Mouse (Mus musculus) embryonic facial prominence, embryonic 13.5 days (tissue): Measurements from ENCODE around the gene Pigb. TPM values are rescaled to one million over a fixed set of nuclear protein-coding genes. Genes with fewer than 3 reads are reported as not detected.
A peak's percentile ranks its signal among the peaks of the same experiment; 100 is the strongest.

Source experiments
- ATAC-seq: fragments of 200-750 bp; cut with Nextera tagmentation; 2 replicates; pipeline ENCODE4 v1.8.0; 2017; ENCODE audit warnings: low read depth; ENCODE audit not compliant: insufficient number of reproducible peaks, insufficient read depth, low FRiP score, low TSS enrichment
- H3K27ac ChIP-seq: fragments of 300-500 bp; sonication (generic); 2 replicates; pipeline ENCODE4 v1.5.1; 2015; ENCODE audit warnings: moderate library complexity, mild to moderate bottlenecking, inconsistent platforms
- H3K27me3 ChIP-seq: fragments of 300-500 bp; sonication (generic); 2 replicates; pipeline ENCODE4 v1.6.1; 2015; ENCODE audit warnings: mild to moderate bottlenecking, inconsistent platforms
- H3K36me3 ChIP-seq: fragments of 300-500 bp; sonication (generic); 2 replicates; pipeline ENCODE4 v1.6.1; 2015; ENCODE audit warnings: mild to moderate bottlenecking, inconsistent platforms
- H3K4me1 ChIP-seq: fragments of 300-500 bp; sonication (generic); 2 replicates; pipeline ENCODE4 v1.6.1; 2015; ENCODE audit warnings: inconsistent platforms
- H3K4me2 ChIP-seq: fragments of 300-500 bp; sonication (generic); 2 replicates; pipeline ENCODE4 v1.6.1; 2015; ENCODE audit warnings: moderate library complexity, mild to moderate bottlenecking, inconsistent platforms
- H3K4me3 ChIP-seq: fragments of 300-500 bp; sonication (generic); 2 replicates; pipeline ENCODE4 v1.5.1; 2015; ENCODE audit warnings: mild to moderate bottlenecking, inconsistent platforms
- H3K9ac ChIP-seq: fragments of 300-500 bp; sonication (generic); 2 replicates; pipeline ENCODE4 v1.6.1; 2015; ENCODE audit warnings: mild to moderate bottlenecking, inconsistent platforms
- H3K9me3 ChIP-seq: fragments of 300-500 bp; sonication (generic); 2 replicates; pipeline ENCODE4 v1.6.1; 2016; ENCODE audit warnings: inconsistent platforms
- WGBS: fragments of 180-500 bp; shearing (Covaris S2); methylation state at CpG from one replicate; pipeline ENCODE4 v1.1.7; 2015; ENCODE audit warnings: mixed read lengths; 5-methylcytosine and 5-hydroxymethylcytosine counted together
- polyA plus RNA-seq: library from polyadenylated mRNA; unstranded; fragments of >200 nt; fragmentation: Nextera tagmentation; extraction: Ambion mirVana; gene quantifications from 2 replicates; pipeline ENCODE4 v1.2.1, GENCODE M21; 2015

The Pigb gene
- polyA plus RNA-seq, 1 experiment from 2014 or later, result 14.1 TPM

DNA sequence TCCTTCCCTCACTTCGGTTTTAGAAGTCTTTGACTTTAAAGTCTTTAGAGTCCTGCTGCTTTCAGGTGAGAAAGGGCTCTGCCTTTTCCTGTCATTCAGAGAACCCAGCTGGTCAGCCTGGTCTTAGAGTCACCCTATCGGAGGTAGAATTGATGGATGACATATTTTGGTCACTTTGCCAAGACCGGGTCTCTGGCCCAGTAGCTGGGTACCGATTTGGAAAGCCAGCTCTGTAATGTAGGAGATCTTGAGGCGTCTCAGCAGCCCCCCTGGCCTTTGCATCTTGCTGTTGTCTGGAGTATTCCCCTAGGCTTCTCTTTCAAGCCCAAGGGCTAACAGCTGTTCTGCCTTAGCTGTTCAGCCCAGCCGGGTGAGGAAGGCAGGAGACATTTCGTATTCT is 5.0 kb upstream of the Pigb start:
- 7% methylated on average over 7 of the region's 7 CpGs for WGBS
- peaks cover 27% of the 10 kb centered on the region for H3K4me1 ChIP-seq
- peak overlapping the region; percentile 94 for H3K4me2 ChIP-seq
- no peaks in the 10 kb centered on the region for H3K9me3 ChIP-seq
- H3K9ac ChIP-seq, result peak overlapping the region; percentile 76
- ATAC-seq, result no peak
- peak overlapping the region; percentile 55 for H3K4me3 ChIP-seq
- H3K27ac ChIP-seq, result no peak overlapping the region
- H3K27me3 ChIP-seq, result 0 out of 2 replicates have a peak, but pooled peaks cover 3% of the 10 kb centered on the region
- no peaks in the 10 kb centered on the region for H3K36me3 ChIP-seq

DNA sequence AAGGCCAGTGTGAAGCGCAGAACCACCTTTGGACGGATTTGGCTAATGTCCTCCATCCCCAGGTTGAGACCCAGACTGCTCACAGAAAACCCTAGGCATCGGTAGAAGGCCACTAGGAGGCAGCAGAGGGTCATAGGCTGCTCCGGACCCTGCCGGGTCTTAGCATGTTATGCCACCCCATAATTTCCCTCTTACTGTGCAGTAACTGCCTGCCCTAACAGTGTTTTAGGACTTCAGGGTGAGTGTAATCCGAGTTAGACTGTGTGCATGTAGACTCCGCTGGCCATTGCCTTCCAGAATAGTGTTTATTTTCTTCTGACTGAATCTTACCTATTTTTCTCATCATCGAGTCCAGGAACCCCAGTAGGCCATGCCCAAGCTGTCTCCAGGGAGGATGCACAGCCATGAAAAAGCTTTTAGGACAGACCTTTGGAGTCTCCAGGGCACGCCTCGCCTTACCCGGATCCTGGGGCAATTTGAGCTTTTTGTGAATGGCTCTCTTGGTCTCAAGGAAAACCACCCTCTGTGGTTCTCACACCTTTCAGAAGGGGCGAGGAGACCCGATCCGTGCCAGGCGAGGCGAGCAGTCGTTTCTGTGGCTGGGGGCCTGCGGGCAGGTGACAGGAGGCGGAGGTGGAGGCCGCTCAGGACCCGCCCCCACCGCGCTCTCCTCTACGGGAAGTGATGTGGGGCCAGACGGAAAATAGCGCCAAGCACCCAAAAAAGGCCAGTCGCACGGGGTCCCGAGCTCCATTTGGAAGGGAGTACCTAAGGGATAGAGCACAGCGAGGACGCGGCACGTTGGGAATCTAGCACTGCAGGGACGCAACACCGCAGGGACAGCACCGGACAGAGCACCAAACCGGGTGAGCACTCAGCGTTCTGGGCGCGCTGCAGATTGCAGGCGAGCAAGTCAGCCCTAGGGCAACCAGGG is 4.2 kb upstream of the Pigb start, which contains the start of gene Rab27a:
TSS of gene Rab27a (plus strand) at position 709 of the 934 bp plus-strand sequence.
- Histone ChIP-seq H3K27ac (peak within 1 kb of the TSS; percentile 41), H3K27me3 (0 out of 2 replicates have a peak, but pooled peaks cover 3% of the 10 kb centered on the region), H3K36me3 (no peaks in the 10 kb centered on the region), H3K9ac (peak within 1 kb of the TSS; percentile 76), H3K4me3 (peak within 1 kb of the TSS; percentile 55), H3K9me3 (no peaks in the 10 kb centered on the region), H3K4me1 (peaks cover 25% of the 10 kb centered on the region), H3K4me2 (peak within 1 kb of the TSS; percentile 94)
- under 1% methylated on average over 41 of the region's 41 CpGs for WGBS
- peak; percentile 63 for ATAC-seq

DNA sequence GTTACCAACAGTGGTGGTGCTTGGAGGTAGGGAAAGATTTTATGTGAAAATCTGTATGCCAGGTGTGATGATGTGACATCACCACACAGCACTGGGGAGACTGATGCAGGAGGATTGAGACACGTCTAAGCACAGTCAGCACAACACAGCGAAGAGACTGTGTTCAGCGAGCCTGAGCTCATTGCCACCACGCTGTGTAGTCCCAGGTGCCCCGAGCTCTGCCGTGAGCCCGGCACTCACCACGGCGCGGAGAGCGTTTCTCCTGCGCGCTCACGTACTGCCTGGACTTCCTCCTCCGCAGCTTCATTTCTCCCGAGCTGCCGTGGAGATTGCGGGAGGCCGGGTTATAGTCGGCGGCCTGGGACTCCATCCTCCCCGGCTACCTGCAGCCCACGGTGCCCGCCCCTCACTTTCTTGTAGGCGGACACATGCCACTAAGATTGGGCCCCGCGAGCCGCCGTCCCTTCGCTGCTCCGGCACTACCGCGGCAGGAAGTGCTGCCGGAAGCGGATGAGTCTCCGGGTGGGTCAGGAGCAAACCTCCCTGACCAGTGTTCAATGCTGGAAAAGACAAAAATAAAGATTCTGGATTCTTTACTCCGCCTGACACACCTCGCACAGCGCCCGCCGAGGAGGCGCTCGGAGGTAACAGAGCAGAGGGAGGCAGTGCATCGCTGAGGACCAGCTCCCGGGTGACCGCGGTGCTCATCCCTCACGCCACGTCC is 794 bp downstream of the Pigb start:
- WGBS, result under 1% methylated on average over 49 of the region's 49 CpGs
- peak; percentile 85 for ATAC-seq

DNA sequence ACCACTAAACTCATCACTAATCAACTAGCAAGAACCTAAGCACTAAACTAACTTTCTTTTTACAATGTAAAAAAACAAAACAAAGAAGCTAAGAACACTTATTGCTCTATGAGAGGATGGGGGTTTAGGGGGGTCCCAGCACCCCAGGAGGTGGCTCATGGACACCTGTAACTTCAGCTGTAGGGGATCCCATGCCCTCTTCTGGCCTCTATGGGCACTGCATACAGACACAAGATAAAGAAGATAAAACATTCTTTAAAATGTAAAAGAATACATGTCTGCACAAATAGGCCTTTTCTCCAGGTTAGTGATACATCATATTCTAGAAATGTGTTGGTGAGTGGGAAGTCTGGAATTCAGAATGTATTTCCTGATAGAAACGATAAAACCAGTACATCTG is 6.8 kb downstream of the Pigb start:
- H3K27me3 ChIP-seq, result no peaks in the 10 kb centered on the region
- no peak overlapping the region for H3K27ac ChIP-seq
- H3K36me3 ChIP-seq, result peaks cover 48% of the 10 kb centered on the region
- no peaks in the 10 kb centered on the region for H3K9me3 ChIP-seq
- 91% methylated on average over 1 of the region's 1 CpGs for WGBS
- ATAC-seq, result no peak
- H3K4me3 ChIP-seq, result no peak overlapping the region
- no peaks in the 10 kb centered on the region for H3K4me1 ChIP-seq
- H3K9ac ChIP-seq, result no peak overlapping the region
- no peak overlapping the region for H3K4me2 ChIP-seq

More for the DNA sequence above, 794 bp downstream of the Pigb start:
- Histone ChIP-seq H3K27me3 (no peaks in the 10 kb centered on the region), H3K27ac (peak overlapping the region; percentile 88), H3K9me3 (no peaks in the 10 kb centered on the region), H3K36me3 (peaks cover 3% of the 10 kb centered on the region; the same call in 1 of the 2 replicates), H3K9ac (peak overlapping the region; percentile 86), H3K4me2 (peak overlapping the region; percentile 87), H3K4me1 (peaks cover 17% of the 10 kb centered on the region), H3K4me3 (peak overlapping the region; percentile 86)

DNA sequence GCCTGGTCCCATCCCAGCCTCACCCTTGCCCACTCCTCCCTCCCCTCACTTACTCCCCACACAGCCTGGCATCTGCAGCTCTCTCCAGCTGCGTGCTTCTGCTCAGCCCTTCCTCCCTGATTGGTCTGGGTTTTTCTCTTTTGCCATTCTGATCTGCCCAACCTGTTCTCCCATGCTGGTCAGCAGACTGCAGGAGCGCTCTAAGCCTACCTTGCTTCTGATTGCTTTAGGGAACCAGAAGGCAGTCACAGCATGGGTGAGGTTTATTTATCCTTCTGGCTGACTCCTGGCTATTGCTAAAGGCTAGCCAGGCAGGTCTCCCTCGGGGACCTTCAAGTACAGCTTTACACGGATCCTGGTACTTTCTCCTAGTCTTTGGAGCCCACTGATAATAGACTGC is 8.8 kb downstream of the Pigb start:
- WGBS, result 76% methylated on average over 4 of the region's 4 CpGs
- H3K4me3 ChIP-seq, result no peak overlapping the region
- H3K4me1 ChIP-seq, result no peaks in the 10 kb centered on the region
- H3K36me3 ChIP-seq, result peaks cover 53% of the 10 kb centered on the region
- no peaks in the 10 kb centered on the region for H3K27me3 ChIP-seq
- no peak overlapping the region for H3K4me2 ChIP-seq
- H3K9ac ChIP-seq, result no peak overlapping the region
- H3K9me3 ChIP-seq, result no peaks in the 10 kb centered on the region
- H3K27ac ChIP-seq, result no peak overlapping the region
- ATAC-seq, result no peak

DNA sequence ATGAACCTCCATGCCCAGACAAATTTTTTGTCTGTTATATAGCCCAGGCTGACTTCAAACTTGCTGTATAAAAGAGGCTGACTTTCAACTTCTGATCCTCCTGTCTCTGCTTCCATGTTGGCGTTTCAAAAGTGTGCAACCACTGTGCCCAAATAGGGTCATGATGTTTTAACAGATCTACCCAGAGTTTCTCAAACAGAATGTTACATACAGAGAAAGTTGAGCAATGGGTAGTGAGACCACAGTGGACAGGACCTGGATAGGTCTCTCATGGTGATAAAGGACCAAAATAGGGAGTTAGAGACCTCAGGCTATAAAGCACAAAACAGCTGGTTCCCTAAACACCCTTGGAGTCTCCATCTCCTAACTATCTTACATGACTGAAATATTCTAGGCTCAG is 9.7 kb downstream of the Pigb start:
- H3K4me3 ChIP-seq, result no peak overlapping the region
- no peak overlapping the region for H3K4me2 ChIP-seq
- H3K27me3 ChIP-seq, result no peaks in the 10 kb centered on the region
- no peaks in the 10 kb centered on the region for H3K9me3 ChIP-seq
- no peaks in the 10 kb centered on the region for H3K4me1 ChIP-seq
- peaks cover 53% of the 10 kb centered on the region for H3K36me3 ChIP-seq
- ATAC-seq, result no peak
- H3K9ac ChIP-seq, result no peak overlapping the region
- WGBS, result 85% methylated on average over 1 of the region's 1 CpGs
- no peak overlapping the region for H3K27ac ChIP-seq

DNA sequence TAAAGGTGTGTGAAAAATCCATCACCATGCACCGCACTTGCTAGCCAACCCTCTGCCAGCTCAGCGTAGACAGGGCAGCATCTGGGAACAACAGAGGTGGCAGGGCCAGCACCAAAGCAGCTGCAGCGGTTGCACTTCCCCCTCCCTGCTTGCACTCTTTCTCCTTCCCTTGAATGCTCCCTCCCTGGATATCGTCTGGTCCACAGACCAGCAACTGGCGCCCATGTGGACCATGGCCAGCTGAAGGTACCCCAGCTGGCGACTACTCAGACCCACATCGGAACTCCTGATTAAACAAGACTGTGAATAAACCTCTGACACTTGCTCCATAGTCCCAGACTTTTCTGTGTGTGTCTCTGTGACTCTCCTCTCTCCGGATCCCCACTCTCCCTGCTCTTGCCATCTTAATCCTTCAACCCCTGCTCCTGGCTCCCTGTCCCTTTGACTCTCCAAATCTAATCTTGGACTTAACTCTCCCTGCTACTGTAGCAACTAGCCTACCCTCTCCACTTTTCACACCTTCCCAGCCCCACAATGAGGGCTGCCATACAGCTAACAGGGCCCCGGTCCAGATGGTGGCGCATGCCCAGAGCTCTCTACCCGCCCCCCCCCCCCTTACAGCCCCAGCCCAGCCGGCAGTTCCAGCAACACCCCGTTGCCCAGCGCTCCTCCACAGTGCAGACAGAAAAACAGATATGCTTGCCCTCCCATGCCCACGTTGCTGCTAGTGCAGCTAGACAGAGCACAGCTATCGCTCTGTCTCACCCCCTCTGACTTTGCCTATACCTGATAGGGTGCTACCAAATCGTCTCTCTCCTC is 14.2 kb downstream of the Pigb start:
- Histone ChIP-seq H3K36me3 (peaks cover 38% of the 10 kb centered on the region), H3K9me3 (no peaks in the 10 kb centered on the region), H3K27ac (no peak overlapping the region), H3K9ac (0 out of 2 replicates have a peak overlapping the region, but pooled peaks have one; percentile 27), H3K27me3 (no peaks in the 10 kb centered on the region), H3K4me3 (no peak overlapping the region), H3K4me1 (no peaks in the 10 kb centered on the region), H3K4me2 (peak overlapping the region; percentile 30; the same call in 1 of the 2 replicates)
- 29% methylated on average over 17 of the region's 17 CpGs for WGBS
- ATAC-seq, result 0 out of 2 replicates have a peak, but pooled peaks have one; percentile 26

DNA sequence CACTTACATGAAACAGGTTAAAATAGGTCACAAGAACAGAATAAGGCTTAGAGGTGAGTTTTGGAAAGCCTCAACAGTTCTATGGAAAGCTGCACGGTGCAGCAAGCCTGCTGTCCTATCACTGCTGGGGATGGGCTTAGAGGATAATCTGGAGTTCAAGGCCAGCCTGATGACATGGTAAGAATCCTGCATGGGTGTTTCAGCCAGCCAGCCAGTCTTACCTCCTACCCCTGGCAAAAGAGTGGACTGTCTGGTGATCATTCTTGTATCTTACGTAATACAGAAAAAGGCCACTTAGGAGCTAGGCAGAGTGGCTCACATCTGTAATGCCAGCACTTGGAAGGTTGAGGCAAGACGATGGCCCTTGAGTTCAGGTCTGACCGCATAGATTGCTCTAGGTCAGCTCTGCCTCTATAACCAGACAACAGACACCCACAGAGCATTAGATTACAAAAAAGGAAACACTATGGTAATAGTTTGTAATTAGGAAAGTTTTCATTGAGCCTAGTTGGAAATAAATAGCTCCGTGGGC is 19.5 kb downstream of the Pigb start:
- WGBS, result 93% methylated on average over 5 of the region's 5 CpGs
- Histone ChIP-seq H3K9me3 (no peaks in the 10 kb centered on the region), H3K4me1 (no peaks in the 10 kb centered on the region), H3K4me2 (no peak overlapping the region), H3K4me3 (no peak overlapping the region), H3K27ac (no peak overlapping the region), H3K9ac (no peak overlapping the region), H3K27me3 (no peaks in the 10 kb centered on the region), H3K36me3 (peaks cover 65% of the 10 kb centered on the region)
- ATAC-seq, result no peak

DNA sequence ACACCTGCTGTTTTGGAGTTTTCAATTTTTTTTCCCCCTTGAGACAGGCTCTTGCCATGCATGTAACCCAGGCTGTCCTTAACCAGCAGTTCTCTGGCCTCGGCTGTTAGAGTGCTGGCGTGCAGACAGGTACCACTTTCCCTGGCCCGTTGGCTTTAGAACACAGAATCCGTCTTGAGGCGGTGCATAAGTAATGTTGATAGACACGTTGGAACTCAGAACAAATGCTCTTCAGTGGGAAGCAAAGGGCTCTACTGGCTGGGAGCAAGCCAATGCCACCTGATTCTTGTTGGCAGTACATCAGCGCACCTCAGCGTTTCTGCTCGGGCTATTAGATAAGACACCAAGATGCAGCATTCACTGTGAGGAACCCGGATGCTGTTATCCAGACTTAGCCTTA is 20.3 kb downstream of the Pigb start:
- Histone ChIP-seq H3K27me3 (no peaks in the 10 kb centered on the region), H3K4me1 (no peaks in the 10 kb centered on the region), H3K4me3 (no peak overlapping the region), H3K4me2 (no peak overlapping the region), H3K27ac (no peak overlapping the region), H3K9me3 (no peaks in the 10 kb centered on the region), H3K36me3 (peaks cover 68% of the 10 kb centered on the region), H3K9ac (no peak overlapping the region)
- 91% methylated on average over 10 of the region's 10 CpGs for WGBS
- ATAC-seq, result no peak

DNA sequence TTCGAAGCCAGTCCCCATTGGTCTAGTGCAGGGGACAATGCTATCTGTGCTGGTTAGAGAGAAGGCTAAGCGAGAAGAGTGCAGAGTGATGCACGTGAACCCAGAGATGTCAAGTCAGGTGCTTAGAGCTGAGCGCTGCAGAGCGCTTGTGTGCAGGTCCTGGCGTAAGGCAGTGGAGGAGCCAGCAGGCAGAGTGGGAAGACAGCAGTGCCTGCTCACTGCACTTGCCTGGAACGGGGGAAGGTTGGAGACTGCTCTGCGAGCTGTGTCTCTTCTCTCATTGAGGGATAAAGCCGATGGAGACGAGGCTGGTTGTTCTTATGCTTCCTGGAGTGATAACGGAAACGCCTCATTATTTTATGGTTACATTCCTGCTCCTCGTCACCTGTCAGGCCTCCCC is 25.5 kb downstream of the Pigb start:
- H3K9ac ChIP-seq, result no peak overlapping the region
- H3K4me2 ChIP-seq, result no peak overlapping the region
- no peaks in the 10 kb centered on the region for H3K27me3 ChIP-seq
- 82% methylated on average over 13 of the region's 13 CpGs for whole genome bisulfite sequencing
- H3K4me1 ChIP-seq, result no peaks in the 10 kb centered on the region
- ATAC-seq, result no peak
- H3K36me3 ChIP-seq, result peaks cover 79% of the 10 kb centered on the region
- H3K9me3 ChIP-seq, result no peaks in the 10 kb centered on the region
- H3K27ac ChIP-seq, result no peak overlapping the region
- H3K4me3 ChIP-seq, result no peak overlapping the region

DNA sequence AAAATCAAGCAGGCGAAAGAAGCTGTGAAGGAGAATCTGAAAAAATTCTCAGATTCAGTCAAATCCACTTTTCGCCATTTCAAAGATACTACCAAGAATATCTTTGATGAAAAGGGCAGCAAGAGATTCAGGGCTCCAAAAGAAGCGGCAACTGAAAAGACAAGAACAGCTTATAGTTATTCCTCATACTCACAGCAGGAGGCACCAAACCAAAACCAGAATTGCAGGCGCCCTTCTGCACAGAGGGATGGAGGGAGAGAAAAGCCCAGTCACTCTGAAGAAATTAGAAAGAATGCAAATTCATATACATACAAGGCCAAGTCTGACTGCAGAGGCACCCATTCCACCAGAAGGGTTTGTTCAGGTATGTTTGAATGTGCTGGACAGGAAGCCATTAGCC is 27.5 kb downstream of the Pigb start:
- Histone ChIP-seq H3K36me3 (peaks cover 61% of the 10 kb centered on the region), H3K4me1 (no peaks in the 10 kb centered on the region), H3K9ac (no peak overlapping the region), H3K9me3 (no peaks in the 10 kb centered on the region), H3K27me3 (no peaks in the 10 kb centered on the region), H3K4me2 (no peak overlapping the region), H3K4me3 (no peak overlapping the region), H3K27ac (no peak overlapping the region)
- 86% methylated on average over 4 of the region's 4 CpGs for WGBS
- ATAC-seq, result no peak
